Mouse (Mus musculus) kidney, adult 18-20 months (tissue): ENCODE results near the gene Lrrc57.
A peak's percentile ranks its signal among the peaks of the same experiment; 100 is the strongest.

Experiments used
- DNase-seq: peaks from one replicate; pipeline ENCODE4 v3.0.0; 2021

Lrrc57 gene

DNA sequence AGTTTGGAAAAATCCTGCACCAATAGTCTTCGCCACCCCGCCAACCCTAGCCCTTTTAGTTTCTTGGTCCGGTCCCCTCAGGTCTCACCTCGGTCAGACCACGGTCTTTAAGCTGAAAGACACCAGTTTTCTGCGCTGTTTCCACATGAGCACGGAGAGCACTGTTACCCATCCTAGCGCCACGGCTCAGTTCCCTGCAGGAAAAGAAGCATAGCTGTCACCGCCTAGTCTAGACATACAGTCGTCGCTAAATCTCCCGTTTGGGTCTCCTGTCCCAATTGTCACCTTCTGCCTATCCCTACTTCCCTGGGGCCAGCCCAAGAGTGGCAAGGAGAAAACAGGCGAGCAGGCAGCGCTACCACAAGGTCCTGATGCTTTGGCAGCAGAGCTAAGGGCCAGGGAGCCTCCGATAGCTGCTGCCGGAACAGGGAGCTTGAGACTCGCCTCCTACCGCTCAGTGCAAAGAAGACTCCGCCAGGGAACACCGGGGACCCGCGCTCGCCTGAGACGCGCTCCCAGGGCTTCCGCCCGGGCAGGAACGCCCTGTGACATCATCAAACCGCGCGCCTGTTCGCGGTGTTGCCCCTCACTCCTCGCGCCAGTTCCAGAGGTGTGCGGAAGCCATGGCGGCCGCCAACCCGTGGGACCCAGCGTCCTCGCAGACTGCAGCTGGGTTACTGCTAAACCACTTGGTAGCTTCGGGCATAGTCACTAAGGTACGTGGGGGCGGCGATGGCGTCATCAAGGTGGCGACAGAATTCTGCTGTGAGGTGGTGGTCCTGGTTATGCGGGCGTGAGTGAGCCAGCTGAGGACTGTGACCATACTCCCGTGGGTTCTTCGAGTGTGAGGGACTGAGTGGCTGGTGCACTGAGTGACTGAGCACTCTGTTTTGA is at the start of gene Lrrc57, which contains the start of gene Haus2:
TSS of gene Lrrc57 (minus strand) at position 691 of the 894 bp plus-strand sequence.
TSS of gene Haus2 (plus strand) at position 554 of the 894 bp plus-strand sequence.
- peak; percentile 92 for DNase-seq

DNA sequence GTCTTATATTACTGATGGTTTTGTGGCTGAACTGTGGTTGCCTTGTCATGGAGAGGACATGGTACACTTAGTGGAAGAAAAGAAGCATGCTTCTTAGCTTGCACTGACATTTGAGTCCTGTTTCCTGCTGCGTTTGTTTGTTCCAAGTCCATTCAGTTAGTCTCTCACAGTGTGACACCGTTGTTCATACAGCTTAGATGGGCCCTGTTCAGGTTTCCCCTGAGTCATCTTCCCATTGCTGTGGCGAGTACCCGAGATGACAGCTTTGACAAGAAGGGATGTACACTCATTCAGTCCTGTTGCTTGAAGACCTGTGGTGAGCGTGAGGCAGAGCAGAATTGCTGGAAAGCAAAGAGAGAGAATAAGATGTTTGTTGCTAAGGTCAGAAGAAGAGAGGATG is 49.2 kb upstream of the Lrrc57 start:
- DNase-seq: no peak

DNA sequence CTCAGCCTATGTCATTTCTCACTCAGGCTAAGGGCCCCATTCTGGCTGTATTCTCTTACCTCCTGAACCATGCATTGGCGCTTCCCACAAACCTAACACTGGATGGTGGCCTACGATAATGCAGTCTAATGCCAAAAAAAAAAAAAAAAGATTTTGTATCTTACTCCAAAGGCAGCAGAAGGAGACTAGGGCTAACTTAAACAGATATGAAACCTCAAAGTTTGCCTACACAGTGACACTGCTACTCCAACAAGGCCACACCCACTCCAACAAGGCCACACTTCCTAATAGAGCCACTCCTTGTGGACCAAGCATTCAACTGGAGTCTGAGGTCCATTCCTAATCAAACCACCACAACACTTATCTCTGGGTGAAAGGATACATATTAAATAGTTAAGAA is 47.4 kb upstream of the Lrrc57 start:
- no peak for DNase-seq

DNA sequence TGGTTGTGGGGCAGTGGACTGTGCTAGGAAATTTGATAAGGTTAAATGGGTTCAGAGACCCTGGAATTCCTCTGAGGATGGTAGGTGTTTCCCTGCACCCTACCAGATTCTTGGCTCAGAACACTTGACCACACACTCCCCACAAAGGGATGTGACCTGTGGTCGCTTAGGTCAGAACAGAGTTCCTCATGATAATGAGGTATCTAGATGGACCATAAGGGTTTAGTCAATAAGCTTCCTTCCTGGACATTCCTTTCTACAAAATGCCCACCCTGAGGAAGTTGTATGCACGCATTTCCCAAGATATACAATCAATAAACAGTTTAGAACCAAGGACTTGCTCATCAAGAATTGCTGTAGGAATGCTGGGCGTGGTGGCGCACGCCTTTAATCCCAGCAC is 46.6 kb upstream of the Lrrc57 start:
- DNase-seq: no peak

DNA sequence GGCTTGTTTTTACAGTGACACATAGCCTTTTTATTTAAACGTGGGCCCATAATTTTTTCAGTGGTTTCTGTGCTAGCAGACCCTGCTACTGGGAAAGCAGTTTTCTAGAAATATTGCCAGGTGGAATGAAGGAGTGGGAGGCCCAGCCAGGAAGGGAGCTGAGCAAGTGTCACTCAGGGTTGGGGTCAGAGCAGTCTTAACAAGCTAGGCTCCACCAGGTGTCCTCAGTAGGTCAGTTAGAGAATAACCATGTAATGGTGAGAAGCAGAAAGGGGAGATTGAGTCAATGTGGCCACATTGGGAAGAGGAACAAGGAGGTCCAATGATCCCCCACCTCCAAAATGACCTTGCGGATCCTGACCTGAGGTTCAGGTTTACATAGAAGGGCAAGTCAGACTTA is 45.4 kb upstream of the Lrrc57 start:
- no peak for DNase-seq

DNA sequence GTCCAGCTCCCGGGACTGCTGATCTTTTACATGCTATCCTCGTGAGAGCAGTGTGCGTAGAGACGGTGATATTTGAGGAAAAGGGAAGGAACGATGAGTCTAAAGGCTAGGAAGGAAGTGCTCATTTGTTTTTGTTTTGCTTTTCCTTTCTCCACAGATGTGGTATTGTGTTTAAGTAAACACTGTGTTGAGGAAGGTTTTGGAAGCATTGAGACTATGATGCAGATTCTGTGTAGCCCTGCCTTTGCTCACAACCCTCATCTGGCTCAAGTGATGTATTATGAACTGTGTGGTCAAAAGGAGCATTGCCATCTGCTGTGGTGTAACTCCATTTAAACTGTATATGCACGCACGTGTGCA is 43.6 kb upstream of the Lrrc57 start:
- no peak for DNase-seq

DNA sequence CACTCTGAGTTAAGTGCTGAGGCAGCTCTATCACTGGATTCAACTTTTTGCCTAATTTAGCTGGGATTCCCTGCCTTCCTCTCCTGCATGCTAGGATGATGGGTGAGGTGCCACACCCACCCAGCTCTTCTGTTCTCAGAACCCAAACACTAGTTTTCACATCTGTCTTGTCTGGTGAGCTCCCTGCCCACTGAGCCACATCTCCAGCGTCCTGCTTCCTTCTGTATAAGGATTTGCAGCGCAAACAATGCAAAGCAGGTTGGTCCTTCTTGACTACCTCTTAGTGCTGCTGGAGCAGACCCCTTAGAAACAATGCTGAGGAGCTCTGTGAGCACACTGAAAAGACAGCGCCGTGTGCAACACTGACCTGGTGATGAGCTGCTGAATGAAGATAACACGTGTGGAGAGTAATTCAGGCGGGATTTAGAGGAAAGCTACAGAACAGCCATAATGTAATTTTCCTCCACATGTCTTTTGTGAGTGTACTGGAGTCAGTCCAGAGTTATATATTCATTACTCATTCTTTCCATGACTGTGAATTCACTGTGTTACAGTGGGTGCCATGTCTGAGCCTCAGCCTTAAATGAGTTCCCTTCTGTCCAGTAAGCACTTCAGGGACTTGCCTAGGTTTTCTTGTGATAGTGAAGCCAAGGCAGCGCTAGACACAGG is 43.1 kb upstream of the Lrrc57 start:
- DNase-seq: no peak

DNA sequence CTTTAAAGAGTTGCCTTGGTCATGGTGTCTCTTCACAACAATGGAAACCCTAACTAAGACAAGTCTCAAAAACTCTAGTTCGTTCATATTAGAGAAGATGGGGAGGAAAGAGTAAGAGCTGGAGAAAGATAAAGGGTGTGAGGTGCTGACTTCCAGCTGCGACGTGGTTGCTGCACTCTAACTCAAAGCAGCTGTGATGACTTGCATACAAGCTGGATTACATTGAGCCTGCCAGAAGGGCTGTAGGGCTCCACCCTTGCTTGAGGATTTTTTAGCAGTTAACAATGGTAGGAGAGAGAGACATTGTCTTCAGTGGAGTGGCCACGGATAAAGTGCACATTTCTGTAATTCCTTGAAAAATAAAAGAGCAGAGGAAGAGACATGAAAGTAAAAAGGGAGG is 37.5 kb upstream of the Lrrc57 start:
- no peak for DNase-seq

DNA sequence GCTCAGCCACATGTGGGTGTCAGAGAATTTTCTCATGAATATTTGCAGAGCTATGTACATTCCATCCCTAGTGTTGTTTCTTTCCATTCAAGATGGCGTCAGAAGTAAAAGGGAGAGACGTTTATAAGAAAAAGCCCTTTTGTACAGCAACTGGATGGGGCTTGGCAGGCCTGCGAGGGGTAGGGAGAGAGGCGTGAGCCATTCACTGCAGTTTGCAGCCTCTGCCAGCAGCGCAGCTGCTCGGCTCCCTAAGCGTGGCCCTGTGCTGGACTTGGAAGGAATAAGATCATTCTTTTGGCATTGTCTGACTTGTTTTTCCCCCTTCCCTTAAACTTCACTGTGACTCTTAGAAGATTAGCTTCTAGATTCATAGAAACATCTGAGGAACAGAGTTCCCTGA is 34.5 kb upstream of the Lrrc57 start:
- DNase-seq: no peak

DNA sequence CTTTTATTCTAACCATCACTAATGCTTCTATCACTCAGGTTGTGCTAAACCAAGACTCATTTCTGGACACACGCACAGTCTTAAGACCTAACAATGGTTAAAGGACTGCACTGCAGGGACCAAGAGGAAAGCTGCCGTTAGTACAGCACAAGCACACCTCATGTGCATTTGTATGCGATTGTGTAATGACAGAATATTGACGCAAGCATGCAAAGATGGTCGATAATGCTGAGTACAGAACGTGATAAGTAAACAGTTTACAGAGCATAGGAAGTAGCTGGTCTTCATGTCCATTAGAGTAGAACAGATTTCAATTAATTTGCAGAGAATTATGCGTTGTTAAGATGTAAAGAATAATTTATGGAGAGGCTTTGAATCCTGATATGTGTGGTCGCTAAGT is 31.5 kb upstream of the Lrrc57 start:
- no peak for DNase-seq

DNA sequence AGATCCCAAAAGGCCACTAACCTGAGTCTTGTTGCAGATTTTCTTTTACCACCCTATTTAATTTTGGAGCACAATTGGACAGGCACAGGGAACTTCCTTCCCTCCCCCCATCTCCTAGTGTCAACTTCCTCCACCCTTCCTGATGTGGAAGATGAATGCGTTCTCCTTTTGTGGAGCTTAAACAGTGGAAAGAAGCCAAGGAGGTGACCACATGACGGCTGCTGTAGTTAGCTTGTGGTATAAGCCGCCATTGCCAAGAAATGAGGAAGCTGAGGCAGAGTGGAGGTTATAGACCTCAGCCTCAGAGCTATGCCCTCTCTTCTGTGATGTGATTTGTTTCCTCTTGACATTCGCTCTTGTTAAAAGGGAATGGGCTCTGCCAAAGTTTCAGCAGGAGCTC is 22.6 kb upstream of the Lrrc57 start:
- peak; percentile 31 for DNase-seq

DNA sequence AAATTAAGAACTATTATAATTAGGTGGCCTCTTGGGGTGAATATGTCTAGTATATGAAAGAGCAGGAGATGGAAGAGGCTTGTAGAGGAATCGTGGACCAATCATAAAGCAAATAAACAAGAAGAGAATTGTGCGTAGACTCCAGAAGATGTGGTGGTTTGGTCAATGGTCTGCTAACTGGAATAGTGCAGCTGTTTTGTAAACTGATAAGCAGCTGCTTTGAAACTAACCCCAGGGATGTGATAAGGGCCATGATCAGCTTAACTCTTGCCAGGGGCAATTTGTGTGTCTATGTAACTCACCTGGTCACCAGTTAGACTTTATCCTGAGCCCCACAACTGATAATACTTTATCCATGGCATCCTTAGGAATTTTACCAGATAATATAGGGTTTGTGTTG is 22.2 kb upstream of the Lrrc57 start:
- no peak for DNase-seq

DNA sequence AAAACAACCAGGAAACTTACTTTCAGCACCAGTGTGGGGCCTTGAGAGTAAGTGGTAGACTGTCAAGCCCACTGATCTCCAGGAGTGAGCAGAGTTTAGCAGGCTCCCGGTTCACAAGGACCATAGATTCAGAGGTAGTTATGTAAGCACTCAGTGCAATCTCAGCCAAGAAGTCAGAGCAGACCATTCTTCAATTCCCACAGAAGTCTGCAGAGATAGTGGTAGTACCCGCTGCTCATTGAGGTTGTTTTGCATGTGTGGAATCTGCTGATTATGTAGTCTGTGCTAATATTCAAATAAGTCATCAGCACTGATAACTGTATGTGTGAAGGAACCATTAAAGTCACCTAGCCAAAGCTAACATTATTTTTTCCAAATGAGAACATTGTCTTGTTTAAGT is 21.3 kb upstream of the Lrrc57 start:
- DNase-seq: no peak

DNA sequence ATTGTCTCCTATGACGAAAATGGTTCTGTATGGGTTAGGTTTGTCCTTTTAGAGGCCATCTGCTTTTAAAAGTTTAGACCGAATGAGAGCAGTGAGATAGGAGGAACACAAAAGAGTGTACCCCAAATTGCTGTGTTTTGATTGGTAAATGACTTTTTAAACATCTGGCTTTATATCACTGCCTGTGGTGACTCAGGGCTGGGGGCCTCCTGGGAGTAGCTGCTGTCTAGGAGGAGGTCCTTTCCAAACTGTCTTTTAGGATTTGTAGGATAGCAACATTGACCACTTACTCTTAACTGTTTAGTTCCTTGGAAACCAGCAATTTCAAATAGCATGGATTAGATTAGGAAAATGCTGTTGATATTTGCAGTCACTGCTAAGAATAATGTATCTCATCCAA is 20.9 kb upstream of the Lrrc57 start:
- no peak for DNase-seq

DNA sequence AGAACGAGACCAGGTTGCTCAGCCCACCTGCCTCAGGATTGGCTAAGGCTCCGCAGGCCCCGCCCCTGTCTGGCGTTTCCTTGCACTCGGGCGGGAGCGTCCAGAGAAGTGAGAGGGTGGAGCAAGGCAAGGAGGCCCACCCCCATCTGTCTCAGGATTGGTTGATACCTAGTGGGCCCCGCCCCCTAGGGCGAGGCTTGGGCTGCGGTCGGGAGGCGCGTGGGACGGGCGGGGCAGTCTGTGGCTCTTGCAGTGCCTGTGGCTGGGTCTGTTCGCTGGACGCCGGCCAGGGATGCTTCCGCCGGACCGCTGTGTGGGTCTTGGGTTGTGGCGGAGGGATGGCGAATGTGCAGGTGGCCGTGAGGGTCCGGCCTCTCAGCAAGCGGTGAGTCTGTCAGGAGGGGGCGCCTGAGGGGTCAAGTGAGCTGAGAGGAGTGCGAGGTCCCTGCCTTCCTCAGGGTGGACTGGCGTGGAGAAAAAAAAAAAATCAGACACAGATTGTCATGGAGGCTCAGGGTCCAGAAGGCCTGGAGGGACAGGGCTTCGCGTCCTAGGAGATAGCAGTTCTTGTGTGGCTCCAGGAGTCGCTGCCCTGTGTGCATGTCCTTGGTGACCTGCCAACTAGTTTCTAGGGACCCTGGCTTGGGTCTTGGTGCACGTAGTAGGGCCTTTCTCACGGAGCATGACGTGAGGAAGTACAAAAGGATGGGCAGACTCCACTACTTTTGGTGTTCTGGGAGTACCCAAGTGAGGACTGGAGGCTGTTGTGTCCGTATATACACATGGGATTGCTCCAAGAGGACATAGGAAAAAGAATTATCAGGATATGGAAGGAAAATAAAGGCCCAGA is 19.8 kb upstream of the Lrrc57 start, which contains the start of gene Stard9:
TSS of gene Stard9 (plus strand) at position 236 of the 850 bp plus-strand sequence.
- DNase-seq: peak; percentile 98

DNA sequence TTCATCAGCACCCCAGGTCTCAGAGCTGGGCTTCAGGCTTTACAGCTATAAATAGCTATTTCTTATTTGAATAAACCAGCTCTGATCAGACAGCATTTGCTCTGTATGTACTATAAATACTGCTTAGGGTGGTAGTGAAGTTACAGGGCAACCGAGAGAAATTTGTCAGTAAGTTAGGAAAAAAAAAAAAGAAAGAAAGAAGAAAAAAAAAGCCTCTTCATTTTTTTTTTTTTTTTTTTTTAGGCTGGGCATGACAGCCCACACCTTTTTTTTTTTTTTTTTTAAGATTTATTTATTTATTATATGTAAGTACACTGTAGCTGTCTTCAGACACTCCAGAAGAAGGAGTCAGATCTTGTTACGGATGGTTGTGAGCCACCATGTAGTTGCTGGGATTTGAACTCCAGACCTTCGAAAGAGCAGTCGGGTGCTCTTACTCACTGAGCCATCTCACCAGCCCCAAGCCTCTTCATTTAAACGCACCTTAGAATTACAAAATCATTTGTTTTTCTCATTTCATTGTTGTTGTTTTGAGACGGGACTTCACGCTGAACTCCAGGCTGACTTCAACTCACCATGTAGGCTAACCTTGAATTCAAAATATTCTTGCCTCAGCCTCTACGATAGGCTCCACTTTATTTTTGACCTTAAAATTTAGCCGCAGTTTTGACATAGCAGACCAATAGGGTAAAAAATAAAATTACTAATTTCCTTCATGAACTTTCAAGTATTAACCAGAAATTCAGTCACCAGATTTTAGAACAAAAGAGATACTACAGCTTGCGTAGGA is 19.0 kb upstream of the Lrrc57 start:
- no peak for DNase-seq

DNA sequence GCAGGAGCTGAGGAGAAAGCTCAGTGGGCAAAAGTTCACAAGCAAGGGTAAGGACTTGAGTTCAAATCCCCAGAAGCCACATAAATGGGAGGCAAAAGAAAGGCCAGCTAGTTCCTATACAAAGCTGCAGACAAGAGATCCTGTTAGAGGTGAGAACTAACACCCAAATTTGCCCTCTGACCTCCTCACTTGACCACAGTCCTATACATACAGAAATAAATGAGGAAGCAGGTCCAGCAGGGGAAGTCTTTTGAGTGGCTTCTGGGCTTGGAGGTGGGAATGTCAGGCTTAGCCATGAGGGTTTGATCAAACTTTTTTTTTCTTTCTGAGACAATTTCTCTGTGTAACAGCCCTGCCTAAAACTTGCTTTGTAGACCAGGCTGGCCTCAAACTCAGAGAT is 13.6 kb upstream of the Lrrc57 start:
- DNase-seq: no peak

DNA sequence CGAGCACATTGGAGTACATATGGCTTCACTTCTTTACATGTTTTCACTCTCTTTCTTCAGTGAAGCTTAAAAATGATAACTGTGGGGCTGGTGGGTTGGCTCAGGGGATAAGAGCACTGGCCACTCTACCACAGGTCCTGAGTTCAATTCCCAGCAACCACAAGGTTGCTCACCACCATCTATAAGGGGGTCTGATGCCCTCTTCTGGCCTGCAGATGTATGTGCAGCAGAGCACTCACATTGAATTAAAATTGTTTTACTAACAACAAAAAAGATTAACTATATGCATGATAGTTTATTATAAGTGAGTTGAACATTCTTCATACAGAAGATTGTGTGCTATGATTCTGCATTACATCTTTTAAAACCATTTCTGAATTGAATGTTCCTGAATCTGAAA is 10.2 kb upstream of the Lrrc57 start:
- no peak for DNase-seq

DNA sequence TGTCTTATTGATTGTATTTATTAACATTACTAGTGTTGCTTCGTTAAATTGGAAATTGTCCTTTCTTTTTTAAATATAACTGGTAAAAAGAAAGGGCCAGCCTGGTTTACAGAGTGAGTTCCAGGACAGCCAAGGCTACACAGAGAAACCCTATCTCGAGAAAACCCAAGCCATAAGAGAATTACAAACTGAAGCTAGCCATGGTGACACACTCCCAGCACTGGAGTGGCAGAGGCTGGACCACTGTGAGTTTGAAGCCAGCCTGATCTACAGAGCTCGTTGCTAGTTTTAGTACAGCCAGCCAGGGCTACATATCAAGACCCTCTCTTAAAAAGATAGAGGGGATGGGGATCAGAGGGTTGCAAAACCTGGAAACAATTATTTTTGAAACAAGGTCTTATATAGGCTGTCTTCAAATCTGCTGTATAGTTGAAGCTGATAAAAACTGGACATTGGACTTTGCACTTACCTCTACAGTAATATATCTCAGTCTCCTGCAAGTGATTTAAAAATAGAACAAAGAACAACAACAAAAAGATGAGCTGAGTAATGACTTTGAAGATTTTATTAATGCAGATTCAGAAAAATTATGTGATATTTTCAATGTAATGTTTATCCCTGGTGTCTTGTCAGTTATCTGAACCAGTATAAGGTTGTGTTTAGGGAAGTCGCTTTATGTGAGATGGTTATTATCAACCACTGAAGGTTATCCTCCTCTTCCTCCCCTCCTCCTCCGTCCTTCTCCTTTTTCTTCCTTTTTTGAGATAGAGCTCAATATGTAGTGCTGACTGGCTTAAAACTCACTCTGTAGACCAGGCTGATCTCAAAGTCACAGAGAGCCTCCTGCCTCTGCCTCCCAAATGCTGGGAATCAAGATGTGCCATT is 7.2 kb upstream of the Lrrc57 start:
- DNase-seq: no peak

DNA sequence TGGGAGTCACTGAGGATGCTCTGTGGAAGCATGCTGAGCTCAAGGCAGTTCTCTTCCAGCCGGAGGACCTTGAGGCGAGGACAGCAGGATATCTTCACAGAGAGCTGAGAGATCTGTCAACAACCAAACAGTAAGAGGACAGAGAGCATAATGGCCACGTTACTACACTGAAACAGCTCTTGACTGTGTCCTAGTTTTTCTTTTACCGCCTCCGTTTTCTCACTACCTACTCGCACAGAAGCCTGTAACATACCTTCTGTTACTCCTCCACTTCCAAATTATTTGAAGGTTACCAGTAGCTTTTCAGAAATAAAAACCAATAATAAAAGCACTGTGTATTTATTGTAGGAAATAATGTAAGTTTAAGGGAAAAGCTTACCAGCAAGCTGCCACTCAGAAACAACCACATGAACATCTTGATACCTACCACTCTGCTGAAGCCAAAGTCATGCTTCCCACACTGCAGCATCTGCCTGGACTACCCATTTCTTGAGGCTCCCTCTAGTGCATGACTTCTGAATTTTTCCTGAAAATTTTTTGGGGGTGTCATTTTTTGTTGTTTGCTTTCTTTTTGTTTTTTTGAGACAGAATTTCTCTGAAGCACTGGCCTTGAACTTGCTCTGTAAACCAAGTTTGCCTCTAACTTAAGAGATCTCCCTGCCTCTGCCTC is 3.2 kb downstream of the Lrrc57 start:
- DNase-seq: no peak

DNA sequence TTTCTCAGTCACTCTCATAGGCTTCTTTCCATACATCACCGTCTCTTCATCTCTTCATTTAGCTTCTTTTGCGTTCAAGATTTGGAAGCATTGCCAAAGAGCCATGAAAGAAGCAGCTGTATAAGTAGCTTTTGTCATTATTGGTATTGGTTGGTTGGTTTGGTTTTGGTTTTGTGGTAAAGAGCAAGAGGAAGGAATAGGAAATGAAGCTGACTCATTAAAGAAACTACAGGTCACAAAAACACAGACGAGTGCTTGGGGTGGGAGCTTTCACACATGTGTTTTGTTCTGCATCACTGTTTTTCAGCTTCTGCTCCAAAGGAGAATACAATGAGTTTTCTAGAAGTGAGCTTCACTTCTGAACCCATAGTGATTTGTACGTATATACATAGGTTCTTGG is 9.8 kb downstream of the Lrrc57 start:
- DNase-seq: no peak
